Mouse (Mus musculus) brain, embryonic 14.5 days (tissue): ENCODE data around the gene Rdh16f2.

Experiments used
- CTCF ChIP-seq: fragments of 200-500 bp; IDR thresholded peaks from 2 replicates; pipeline ENCODE4 v1.5.1; 2012; ENCODE audit warnings: inconsistent platforms, mild to moderate bottlenecking, moderate library complexity, borderline replicate concordance; ENCODE audit not compliant: insufficient read depth, insufficient read length; ENCODE audit errors: extremely low read depth
- POLR2A ChIP-seq: fragments of 200-500 bp; IDR thresholded peaks from 2 replicates; pipeline ENCODE4 v1.6.1; 2012; ENCODE audit warnings: mild to moderate bottlenecking, inconsistent platforms, borderline replicate concordance; ENCODE audit not compliant: poor library complexity, insufficient read depth, insufficient read length, severe bottlenecking; ENCODE audit errors: extremely low read depth

- TF ChIP-seq POLR2A (no peak), CTCF (no peak)
These were observed 27.7 kb upstream of the Rdh16f2 start for GRCm38 (mm10) chr10:127838539-127838938.
